Mouse (Mus musculus) layer of hippocampus, adult 2 months (tissue): ENCODE results near the gene Prss56. TPM values are rescaled to one million over a fixed set of nuclear protein-coding genes. Genes with fewer than 3 reads are reported as not detected.

Experiments
- DNase-seq, 2 experiments: peaks; one replicate each; pipeline ENCODE4 v3.0.0; 2022; ENCODE audit warnings: low spot score in 2 of 2
- H3K27ac ChIP-seq: fragments of 200-600 bp; 2 replicates; pipeline ENCODE4 v1.8.1; 2022
- H3K4me3 ChIP-seq: fragments of 200-600 bp; 2 replicates; pipeline ENCODE4 v1.8.1; 2022; ENCODE audit warnings: mild to moderate bottlenecking
- CTCF ChIP-seq: fragments of 200-600 bp; conservative IDR thresholded peaks from 2 replicates; pipeline ENCODE4 v1.8.1; 2022; ENCODE audit warnings: antibody characterized with exemption, mild to moderate bottlenecking, moderate library complexity
- total RNA-seq, 2 experiments: library from RNA; stranded (reverse); gene quantifications; 2 replicates each; pipeline ENCODE4 v1.2.3; 2021

Gene Prss56
- total RNA-seq, 2 experiments from 2014 or later = 0.15 to 0.22 TPM

GRCm38 (mm10) chr1:87225739-87226138 lies 42.6 kb downstream of the Prss56 start:
- Histone ChIP-seq H3K27ac (no peak overlapping the region), H3K4me3 (no peak overlapping the region)
- no peak for TF ChIP-seq CTCF
- DNase-seq = no peak

DNA sequence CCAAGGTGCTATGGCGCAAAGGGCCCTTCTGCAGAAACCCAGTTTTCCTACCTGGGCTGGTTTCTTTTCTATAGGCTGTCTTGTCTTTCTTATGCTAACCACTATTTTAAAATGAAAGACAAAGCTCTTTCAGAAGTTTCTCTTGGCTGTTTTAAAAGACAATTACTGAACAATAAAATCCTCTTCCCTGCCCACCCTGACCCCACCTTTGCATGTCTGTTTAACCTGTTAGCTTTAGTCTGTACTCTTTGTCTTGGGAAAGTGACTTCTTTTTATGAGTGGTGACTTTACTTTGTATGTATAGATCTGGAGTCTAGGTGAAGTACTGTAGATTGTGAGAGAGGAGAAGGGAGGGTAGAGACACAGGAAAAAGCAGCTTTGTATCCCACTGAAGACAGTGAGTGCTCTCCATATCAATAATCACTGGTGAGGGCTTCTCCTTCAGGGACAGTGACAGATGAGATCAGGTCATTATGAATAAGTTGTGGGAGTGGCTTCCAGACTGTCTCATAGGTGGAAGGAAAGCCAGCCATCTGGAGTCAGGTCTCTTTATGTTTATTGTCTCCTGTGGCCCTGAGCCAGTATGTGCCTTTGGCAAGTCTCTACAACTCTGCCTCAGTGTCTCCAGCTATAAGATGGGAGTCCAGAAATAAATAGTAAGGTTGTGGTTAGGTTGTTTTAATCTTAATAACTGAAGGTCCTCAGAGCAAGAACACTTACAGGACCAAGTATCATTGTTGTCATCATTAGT lies 43.5 kb downstream of the Prss56 start:
- H3K27ac ChIP-seq = no peak overlapping the region
- no peak for DNase-seq
- TF ChIP-seq CTCF = no peak
- H3K4me3 ChIP-seq = no peak overlapping the region

GRCm38 (mm10) chr1:87227160-87227550 lies 44.0 kb downstream of the Prss56 start:
- Histone ChIP-seq H3K4me3 (no peak overlapping the region), H3K27ac (no peak overlapping the region)
- DNase-seq = no peak
- TF ChIP-seq CTCF = no peak

DNA sequence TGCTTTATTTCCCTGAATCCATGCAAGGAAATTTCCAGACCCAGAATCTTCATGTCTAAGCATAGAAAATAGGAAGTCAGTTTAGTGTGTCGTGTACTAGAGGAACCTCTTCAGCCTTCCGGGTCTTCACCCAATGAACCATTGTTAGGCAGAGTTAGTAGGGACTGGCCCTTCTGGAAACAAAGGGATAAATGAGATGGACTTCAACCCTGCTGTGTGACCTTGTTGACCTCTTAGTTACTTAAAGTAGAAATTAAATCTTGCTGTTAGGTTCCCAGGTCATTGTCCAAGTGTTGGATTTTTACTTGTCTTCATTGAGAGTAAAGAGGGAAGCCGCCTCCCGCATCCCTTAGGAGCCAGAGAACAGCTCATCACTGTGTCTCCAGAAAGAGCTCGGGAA lies 47.5 kb downstream of the Prss56 start:
- no peak for DNase-seq
- no peak for TF ChIP-seq CTCF
- Histone ChIP-seq H3K27ac (no peak overlapping the region), H3K4me3 (no peak overlapping the region)

- TF ChIP-seq CTCF = no peak
These were observed 49.1 kb downstream of the Prss56 start for GRCm38 (mm10) chr1:87232197-87232596.

More at GRCm38 (mm10) chr1:87232197-87232596, 49.1 kb downstream of the Prss56 start:
- H3K4me3 ChIP-seq = no peak overlapping the region
- DNase-seq = no peak
- no peak overlapping the region for H3K27ac ChIP-seq

Other genes with a start within 250 kb of the Prss56 start
- gene Alppl2, start 93.4 kb upstream of the Prss56 start, total RNA-seq = not detected
- gene Alpi, start 81.7 kb upstream of the Prss56 start, total RNA-seq = under 1 TPM in 1 of 2 experiments, not detected in 1; 0.15 TPM
- gene Akp3, start 58.3 kb upstream of the Prss56 start, total RNA-seq = not detected
- gene Ecel1, start 26.8 kb upstream of the Prss56 start, total RNA-seq = 1 to 10 TPM; 1.6 TPM
- not detected for gene Chrnd, start 7.3 kb downstream of the Prss56 start, total RNA-seq
- not detected for gene Chrng, start 21.3 kb downstream of the Prss56 start, total RNA-seq
- 10 to 100 TPM; 55.6 to 55.8 TPM for gene Eif4e2, start 30.6 kb downstream of the Prss56 start, total RNA-seq
- gene Efhd1, start 81.0 kb downstream of the Prss56 start, total RNA-seq = 10 to 100 TPM; 13.6 to 15.0 TPM
- 100 to 1,000 TPM; 144 to 148 TPM for gene Gigyf2, start 143.7 kb downstream of the Prss56 start, total RNA-seq
- 1 to 10 TPM in 1 of 2 experiments, under 1 TPM in 1; 0.37 to 2.2 TPM for gene Kcnj13, start 211.4 kb downstream of the Prss56 start, total RNA-seq